In the genomic region with DNA sequence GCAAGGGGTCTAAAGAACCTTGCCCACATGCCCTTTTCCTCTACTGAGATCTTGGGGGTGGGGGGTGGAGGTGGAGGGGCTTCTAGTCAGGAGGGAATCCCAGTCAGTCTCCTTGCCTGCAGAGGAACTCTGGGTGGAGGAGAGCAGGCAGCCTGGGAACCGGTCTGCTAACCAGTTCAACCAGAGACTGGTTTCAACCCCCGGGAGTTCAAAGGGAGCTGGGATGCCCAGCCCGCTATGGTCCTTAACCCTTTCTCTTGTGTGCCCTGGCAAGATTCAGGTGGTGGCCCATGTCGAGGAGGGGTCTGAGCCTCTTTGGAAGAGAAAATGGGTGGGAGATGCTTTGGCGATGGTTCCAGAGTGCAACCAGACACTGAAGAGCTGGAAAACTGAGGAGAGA, we compare ENCODE assay signal across 12 mouse cellular contexts. TPM values are rescaled to one million over a fixed set of nuclear protein-coding genes. Genes with fewer than 3 reads are reported as not detected.
DNase-seq lines count a peak whose midpoint lies in the region; ATAC-seq lines count a peak whose summit lies in the region.
"Had no signal": no experiment of that assay in that cellular context is flagged by ENCODE, and none has a peak within 500 bp of the region (broad histone marks: within the 10 kb centered on the region; RNA-seq: fewer than 3 reads in every experiment).

No protein-coding gene starts in this region.

- no peak for ATAC-seq in hindbrain, embryonic 12.5 days (ENCODE audit: low FRiP score)
- peak; percentile 68 for ATAC-seq in kidney, embryonic 15.5 days (replicated peaks; ENCODE audit: low FRiP score)
- peak; percentile 53; the same call in 1 of the 2 replicates for ATAC-seq in lung, embryonic 15.5 days (ENCODE audit: borderline replicate concordance, extremely low read depth, low FRiP score, low TSS enrichment)

- H3K4me2 ChIP-seq in hindbrain, embryonic 12.5 days (replicated peaks), result no peak overlapping the region
- peak overlapping the region; percentile 54 for H3K4me2 ChIP-seq in kidney, embryonic 15.5 days
- H3K4me2 ChIP-seq in lung, embryonic 15.5 days, result peak overlapping the region; percentile 51

- peaks cover 28% of the 10 kb centered on the region for H3K4me1 ChIP-seq in hindbrain, embryonic 10.5 days (replicated peaks)
- H3K4me1 ChIP-seq in hindbrain, embryonic 12.5 days, result peaks cover 11% of the 10 kb centered on the region; the same call in 1 of the 2 replicates
- H3K4me1 ChIP-seq in embryonic facial prominence, embryonic 10.5 days, result peaks cover 28% of the 10 kb centered on the region
- peaks cover 37% of the 10 kb centered on the region for H3K4me1 ChIP-seq in kidney, embryonic 15.5 days
- peaks cover 19% of the 10 kb centered on the region for H3K4me1 ChIP-seq in lung, embryonic 15.5 days

- H3K4me3 ChIP-seq in hindbrain, embryonic 10.5 days, result no peak overlapping the region
- no peak overlapping the region for H3K4me3 ChIP-seq in hindbrain, embryonic 12.5 days
- peak overlapping the region; percentile 11; the same call in 1 of the 2 replicates for H3K4me3 ChIP-seq in embryonic facial prominence, embryonic 10.5 days
- peak overlapping the region; percentile 40 for H3K4me3 ChIP-seq in kidney, embryonic 15.5 days (replicated peaks)
- H3K4me3 ChIP-seq in lung, embryonic 15.5 days, result peak overlapping the region; percentile 42

- no peaks in the 10 kb centered on the region for H3K9me3 ChIP-seq in hindbrain, embryonic 10.5 days
- H3K9me3 ChIP-seq in hindbrain, embryonic 12.5 days (replicated peaks), result no peaks in the 10 kb centered on the region
- no peaks in the 10 kb centered on the region for H3K9me3 ChIP-seq in embryonic facial prominence, embryonic 10.5 days
- no peaks in the 10 kb centered on the region for H3K9me3 ChIP-seq in kidney, embryonic 15.5 days (replicated peaks)
- no peaks in the 10 kb centered on the region for H3K9me3 ChIP-seq in lung, embryonic 15.5 days

- DNase-seq in hindbrain, embryonic 10.5 days (ENCODE audit: low spot score), result no peak
- DNase-seq in embryonic facial prominence, embryonic 10.5 days (ENCODE audit: low spot score), result peak; percentile 50
- DNase-seq in adrenal gland, postnatal 25 days, result no peak
- DNase-seq in c-Kit-positive CD71-positive TER-119-positive erythroid progenitor cells, embryonic 14.5 days (ENCODE audit: low spot score), result no peak
- DNase-seq in frontal cortex, postnatal 14 days (ENCODE audit: low spot score in 2 of 2), result no peak
- DNase-seq: B cell, adult 2 months had no signal

- H3K27ac ChIP-seq in hindbrain, embryonic 10.5 days, result peak overlapping the region; percentile 66
- H3K27ac ChIP-seq in hindbrain, embryonic 12.5 days, result no peak overlapping the region
- peak overlapping the region; percentile 41 for H3K27ac ChIP-seq in embryonic facial prominence, embryonic 10.5 days (replicated peaks)
- peak overlapping the region; percentile 95 for H3K27ac ChIP-seq in kidney, embryonic 15.5 days
- H3K27ac ChIP-seq in lung, embryonic 15.5 days, result peak overlapping the region; percentile 96

- H3K9ac ChIP-seq in hindbrain, embryonic 12.5 days, result no peak overlapping the region
- peak overlapping the region; percentile 19; the same call in 1 of the 2 replicates for H3K9ac ChIP-seq in kidney, embryonic 15.5 days
- no peak overlapping the region for H3K9ac ChIP-seq in lung, embryonic 15.5 days

- no peaks in the 10 kb centered on the region for H3K36me3 ChIP-seq in hindbrain, embryonic 10.5 days
- no peaks in the 10 kb centered on the region for H3K36me3 ChIP-seq in hindbrain, embryonic 12.5 days
- H3K36me3 ChIP-seq in embryonic facial prominence, embryonic 10.5 days (replicated peaks), result no peaks in the 10 kb centered on the region
- no peaks in the 10 kb centered on the region for H3K36me3 ChIP-seq in kidney, embryonic 15.5 days
- H3K36me3 ChIP-seq in lung, embryonic 15.5 days, result no peaks in the 10 kb centered on the region

- 6% methylated on average over 5 of the region's 5 CpGs for WGBS in hindbrain, embryonic 10.5 days
- WGBS in hindbrain, embryonic 12.5 days, result 6% methylated on average over 5 of the region's 5 CpGs
- 5% methylated on average over 5 of the region's 5 CpGs for WGBS in embryonic facial prominence, embryonic 10.5 days
- WGBS in kidney, embryonic 15.5 days, result 2% methylated on average over 5 of the region's 5 CpGs
- WGBS in lung, embryonic 15.5 days, result 5% methylated on average over 5 of the region's 5 CpGs

- H3K27me3 ChIP-seq in hindbrain, embryonic 10.5 days (ENCODE audit: insufficient read depth, poor library complexity, severe bottlenecking), result peaks cover 28% of the 10 kb centered on the region
- peaks cover 27% of the 10 kb centered on the region for H3K27me3 ChIP-seq in hindbrain, embryonic 12.5 days
- peaks cover 44% of the 10 kb centered on the region for H3K27me3 ChIP-seq in embryonic facial prominence, embryonic 10.5 days (replicated peaks; ENCODE audit: low read depth, poor library complexity, severe bottlenecking)
- peaks cover 12% of the 10 kb centered on the region; the same call in 1 of the 2 replicates for H3K27me3 ChIP-seq in kidney, embryonic 15.5 days
- peaks cover 9% of the 10 kb centered on the region; the same call in 1 of the 2 replicates for H3K27me3 ChIP-seq in lung, embryonic 15.5 days

RNA-seq across cellular contexts. Expression of gene Prr15l, which starts 0.8 kb away (rescaled TPM):
- polyA plus RNA-seq in hindbrain, embryonic 10.5 days (2016; fragmentation: Nextera tagmentation; extraction: Ambion mirVana), result 0.37 and 0.75 TPM in 2 replicates
- polyA plus RNA-seq in hindbrain, embryonic 12.5 days (2016; fragmentation: Nextera tagmentation; extraction: Ambion mirVana), result 0.53 and 1.5 TPM in 2 replicates
- 1.1 and 2.3 TPM in 2 replicates for polyA plus RNA-seq in embryonic facial prominence, embryonic 10.5 days (2016; fragmentation: Nextera tagmentation; extraction: Ambion mirVana)
- polyA plus RNA-seq in kidney, embryonic 15.5 days (2015; fragmentation: Nextera tagmentation; extraction: Ambion mirVana), result 37.6 and 38.7 TPM in 2 replicates
- polyA plus RNA-seq in lung, embryonic 15.5 days (2015; fragmentation: Nextera tagmentation; extraction: Ambion mirVana), result 38.2 and 40.1 TPM in 2 replicates
- total RNA-seq in adrenal gland, postnatal 25 days (2021), result 0.27 and 0.76 TPM in 2 replicates
- total RNA-seq: left cerebral cortex, adult 8-10 months; megakaryocyte progenitor cell, adult 5-6 weeks; monocyte, adult 5-6 weeks had no signal

RNA-seq across cellular contexts. Expression of gene Cdk5rap3, which starts 12.4 kb away (rescaled TPM):
- polyA plus RNA-seq in hindbrain, embryonic 10.5 days (2016; fragmentation: Nextera tagmentation; extraction: Ambion mirVana), result 112 and 124 TPM in 2 replicates
- 98.8 and 98.9 TPM in 2 replicates for polyA plus RNA-seq in hindbrain, embryonic 12.5 days (2016; fragmentation: Nextera tagmentation; extraction: Ambion mirVana)
- polyA plus RNA-seq in embryonic facial prominence, embryonic 10.5 days (2016; fragmentation: Nextera tagmentation; extraction: Ambion mirVana), result 90.1 and 99.9 TPM in 2 replicates
- 78.9 and 79.5 TPM in 2 replicates for polyA plus RNA-seq in kidney, embryonic 15.5 days (2015; fragmentation: Nextera tagmentation; extraction: Ambion mirVana)
- 65.8 and 67.2 TPM in 2 replicates for polyA plus RNA-seq in lung, embryonic 15.5 days (2015; fragmentation: Nextera tagmentation; extraction: Ambion mirVana)
- 50.1 and 62.8 TPM in 2 replicates for total RNA-seq in adrenal gland, postnatal 25 days (2021)

RNA-seq across cellular contexts. Expression of gene Pnpo, which starts 15.1 kb away (rescaled TPM):
- 31.4 and 36.4 TPM in 2 replicates for polyA plus RNA-seq in hindbrain, embryonic 10.5 days (2016; fragmentation: Nextera tagmentation; extraction: Ambion mirVana)
- polyA plus RNA-seq in hindbrain, embryonic 12.5 days (2016; fragmentation: Nextera tagmentation; extraction: Ambion mirVana), result 21.5 and 22.5 TPM in 2 replicates
- 32.0 and 34.5 TPM in 2 replicates for polyA plus RNA-seq in embryonic facial prominence, embryonic 10.5 days (2016; fragmentation: Nextera tagmentation; extraction: Ambion mirVana)
- polyA plus RNA-seq in kidney, embryonic 15.5 days (2015; fragmentation: Nextera tagmentation; extraction: Ambion mirVana), result 34.3 and 42.6 TPM in 2 replicates
- polyA plus RNA-seq in lung, embryonic 15.5 days (2015; fragmentation: Nextera tagmentation; extraction: Ambion mirVana), result 30.4 and 34.3 TPM in 2 replicates
- total RNA-seq in adrenal gland, postnatal 25 days (2021), result 32.0 and 36.3 TPM in 2 replicates

RNA-seq across cellular contexts. Expression of gene Sp2, which starts 54.1 kb away (rescaled TPM):
- 29.5 and 31.4 TPM in 2 replicates for polyA plus RNA-seq in hindbrain, embryonic 10.5 days (2016; fragmentation: Nextera tagmentation; extraction: Ambion mirVana)
- polyA plus RNA-seq in hindbrain, embryonic 12.5 days (2016; fragmentation: Nextera tagmentation; extraction: Ambion mirVana), result 19.0 and 20.8 TPM in 2 replicates
- polyA plus RNA-seq in embryonic facial prominence, embryonic 10.5 days (2016; fragmentation: Nextera tagmentation; extraction: Ambion mirVana), result 27.9 and 30.3 TPM in 2 replicates
- polyA plus RNA-seq in kidney, embryonic 15.5 days (2015; fragmentation: Nextera tagmentation; extraction: Ambion mirVana), result 19.9 and 22.7 TPM in 2 replicates
- polyA plus RNA-seq in lung, embryonic 15.5 days (2015; fragmentation: Nextera tagmentation; extraction: Ambion mirVana), result 15.7 and 17.9 TPM in 2 replicates
- total RNA-seq in adrenal gland, postnatal 25 days (2021), result 18.2 and 18.8 TPM in 2 replicates

Comparison
In these comparisons a context has a peak if more than half of its experiments do, and no peak if none do; other contexts are left out.
1. H3K4me3 ChIP-seq: peak in embryonic facial prominence, embryonic 10.5 days (single experiment), kidney, embryonic 15.5 days (single experiment) and lung, embryonic 15.5 days (single experiment); none in hindbrain, embryonic 10.5 days (single experiment) and hindbrain, embryonic 12.5 days (single experiment).
2. RNA of gene Prr15l, which starts 0.8 kb away (polyA plus RNA-seq): 37.6 to 38.7 TPM in kidney, embryonic 15.5 days and 38.2 to 40.1 TPM in lung, embryonic 15.5 days; 1.1 to 2.3 TPM in embryonic facial prominence, embryonic 10.5 days, 0.53 to 1.5 TPM in hindbrain, embryonic 12.5 days and 0.37 to 0.75 TPM in hindbrain, embryonic 10.5 days; every median in the first group is over 10 times any median in the second.